13 mouse cellular contexts compared by ENCODE assay signal in the genomic region with DNA sequence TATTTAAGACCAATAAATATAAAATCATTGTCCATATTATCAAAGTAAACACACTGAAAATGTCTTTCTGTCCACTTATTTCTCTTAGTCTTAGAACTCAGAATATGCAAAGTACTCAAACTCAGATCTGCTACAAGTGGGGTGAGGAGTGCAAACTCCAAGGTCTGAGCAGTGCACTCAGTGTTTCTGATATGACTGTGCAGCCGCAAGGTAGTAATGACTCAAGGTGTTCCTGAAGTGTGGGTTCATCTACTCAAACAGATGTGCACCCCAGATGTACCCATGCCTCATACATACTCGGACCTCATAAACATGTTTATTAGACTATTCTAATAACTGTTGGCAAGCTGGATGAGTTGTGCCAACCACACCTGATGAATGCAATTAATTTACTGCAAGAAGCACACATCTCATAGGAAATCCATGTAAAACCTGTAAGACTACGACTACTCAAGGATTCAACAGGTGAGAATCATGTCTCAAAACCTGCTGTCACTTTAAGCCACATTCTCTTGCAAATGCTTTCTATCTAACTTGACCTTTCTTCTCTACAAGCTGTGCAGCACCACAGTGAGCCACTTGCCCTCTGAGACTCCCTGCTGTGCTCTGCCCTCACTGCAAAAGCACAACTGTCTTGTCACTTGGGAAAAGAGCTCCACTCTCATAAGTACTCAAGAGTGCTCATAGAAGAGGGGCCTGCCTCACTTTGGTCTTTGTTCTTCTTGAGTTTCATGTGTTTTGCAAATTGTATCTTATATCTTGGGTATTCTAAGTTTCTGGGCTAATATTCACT.
"Had no signal": no experiment of that assay in that cellular context is flagged by ENCODE, and none has a peak within 500 bp of the region (broad histone marks: within the 10 kb centered on the region; RNA-seq: fewer than 3 reads in every experiment).

No protein-coding gene starts in this region.

- DNase-seq: gastrocnemius, adult 2 months; gastrocnemius, postnatal 10 days; gastrocnemius, postnatal 25 days; heart, adult 18-20 months; heart, postnatal 10 days; heart, postnatal 4 days; kidney, adult 2 months; kidney, adult 9 months; kidney, postnatal 25 days; kidney, postnatal 4 days; layer of hippocampus, adult 9-11 months; layer of hippocampus, postnatal 36 days; left cerebral cortex, postnatal 4 days had no signal
